Mouse (Mus musculus): ENCODE measurements at regions not wholly inside any gene's neighbourhood (a gene's known extent, or its start where the extent isn't known, plus 50 kb on each side); places are given as distances from the start of the nearest gene placed in this dataset.

DNA sequence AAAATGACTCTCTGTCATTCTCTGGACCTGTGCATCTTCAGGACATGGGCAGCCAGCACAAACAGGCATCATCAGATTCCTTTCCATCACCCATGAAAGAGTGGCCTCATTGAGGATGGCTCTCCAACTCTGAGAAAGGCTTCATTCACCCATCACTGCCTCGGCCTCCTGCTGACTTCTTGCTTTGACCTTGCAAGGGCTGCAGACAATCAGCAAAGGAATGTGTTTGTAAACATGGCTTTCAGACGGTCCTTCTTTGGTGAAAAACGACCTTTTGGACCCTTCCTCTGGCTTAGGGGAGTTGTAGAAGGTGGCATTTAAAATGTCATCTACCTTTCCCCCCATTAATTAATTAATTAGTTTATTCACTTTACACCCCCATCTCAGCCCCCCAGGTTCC is 134.3 kb downstream of the Moxd1 start:
- Histone ChIP-seq H3K4me1 (ENCODE audit: control insufficient read depth, insufficient read depth, low read length) (no peaks in the 10 kb centered on the region), H3K4me2 (replicated peaks; ENCODE audit: low read depth, low read length) (no peak overlapping the region), H3K4me3 (ENCODE audit: low read length) (no peak overlapping the region), H3K27me3 (ENCODE audit: control insufficient read depth, insufficient read depth, low read length) (no peaks in the 10 kb centered on the region), H3K36me3 (ENCODE audit: control insufficient read depth, insufficient read depth, low read length) (no peaks in the 10 kb centered on the region), H3K27ac (ENCODE audit: low read depth, low read length) (no peak overlapping the region), H3K9me3 (ENCODE audit: control insufficient read depth, low read length) (no peaks in the 10 kb centered on the region), H3K9ac (ENCODE audit: low read depth, low read length) (no peak overlapping the region)
- ATAC-seq (ENCODE audit: low FRiP score, low TSS enrichment): no peak
- WGBS: 9% methylated on average over 3 of the region's 3 CpGs

DNA sequence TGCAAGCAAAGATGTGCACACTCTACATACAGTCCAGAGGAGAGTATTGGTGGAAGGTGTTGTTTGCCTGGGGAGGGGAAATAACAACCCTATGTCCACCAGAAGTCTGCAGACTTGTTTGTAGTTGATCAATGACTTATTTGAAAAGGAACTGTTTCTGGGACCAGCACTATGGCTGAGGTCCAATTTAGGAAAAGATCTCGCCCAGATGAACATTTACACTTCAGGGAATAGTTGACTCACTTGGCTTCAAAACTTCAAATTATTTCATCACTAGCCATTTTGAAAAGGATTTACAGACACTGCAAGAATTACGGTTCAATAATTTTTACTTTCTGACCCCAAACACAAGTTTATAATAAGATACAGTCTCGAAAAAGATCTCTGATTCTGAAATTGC is 138.1 kb downstream of the Moxd1 start:
- ATAC-seq (ENCODE audit: low FRiP score, low TSS enrichment): no peak
- Histone ChIP-seq H3K4me1 (ENCODE audit: control insufficient read depth, insufficient read depth, low read length) (0 out of 2 replicates have a peak, but pooled peaks cover 4% of the 10 kb centered on the region), H3K27ac (ENCODE audit: low read depth, low read length) (no peak overlapping the region), H3K27me3 (ENCODE audit: control insufficient read depth, insufficient read depth, low read length) (no peaks in the 10 kb centered on the region), H3K9ac (ENCODE audit: low read depth, low read length) (no peak overlapping the region), H3K4me3 (ENCODE audit: low read length) (no peak overlapping the region), H3K9me3 (ENCODE audit: control insufficient read depth, low read length) (no peaks in the 10 kb centered on the region), H3K36me3 (ENCODE audit: control insufficient read depth, insufficient read depth, low read length) (no peaks in the 10 kb centered on the region), H3K4me2 (replicated peaks; ENCODE audit: low read depth, low read length) (no peak overlapping the region)
- WGBS: 84% methylated on average over 3 of the region's 3 CpGs

DNA sequence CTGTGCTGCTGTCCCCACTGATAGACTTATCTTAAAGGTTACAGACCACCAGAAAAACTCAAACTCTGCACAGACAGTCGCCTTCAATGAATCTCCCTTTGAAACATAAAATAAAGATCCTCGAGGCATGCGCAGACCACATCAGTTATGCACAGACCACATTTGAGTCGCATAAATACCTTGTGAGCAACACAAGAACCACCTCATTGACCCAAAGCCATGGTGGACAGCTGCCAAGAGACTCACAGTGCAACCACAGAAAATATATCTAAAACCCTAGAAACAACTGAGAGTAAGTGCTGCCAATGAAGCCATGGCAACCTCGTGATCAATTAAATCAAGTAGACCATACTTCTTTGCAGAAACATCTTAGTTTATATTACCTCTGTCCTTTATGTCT is 142.1 kb downstream of the Moxd1 start:
- no peaks in the 10 kb centered on the region for H3K9me3 ChIP-seq (ENCODE audit: control insufficient read depth, low read length)
- no peak overlapping the region for H3K4me3 ChIP-seq (ENCODE audit: low read length)
- H3K36me3 ChIP-seq (ENCODE audit: control insufficient read depth, insufficient read depth, low read length): no peaks in the 10 kb centered on the region
- H3K4me1 ChIP-seq (ENCODE audit: control insufficient read depth, insufficient read depth, low read length): 0 out of 2 replicates have a peak, but pooled peaks cover 4% of the 10 kb centered on the region
- WGBS: 58% methylated on average over 5 of the region's 5 CpGs
- no peak overlapping the region for H3K9ac ChIP-seq (ENCODE audit: low read depth, low read length)
- no peak for ATAC-seq (ENCODE audit: low FRiP score, low TSS enrichment)
- H3K27me3 ChIP-seq (ENCODE audit: control insufficient read depth, insufficient read depth, low read length): no peaks in the 10 kb centered on the region
- no peak overlapping the region for H3K4me2 ChIP-seq (replicated peaks; ENCODE audit: low read depth, low read length)
- no peak overlapping the region for H3K27ac ChIP-seq (ENCODE audit: low read depth, low read length)

DNA sequence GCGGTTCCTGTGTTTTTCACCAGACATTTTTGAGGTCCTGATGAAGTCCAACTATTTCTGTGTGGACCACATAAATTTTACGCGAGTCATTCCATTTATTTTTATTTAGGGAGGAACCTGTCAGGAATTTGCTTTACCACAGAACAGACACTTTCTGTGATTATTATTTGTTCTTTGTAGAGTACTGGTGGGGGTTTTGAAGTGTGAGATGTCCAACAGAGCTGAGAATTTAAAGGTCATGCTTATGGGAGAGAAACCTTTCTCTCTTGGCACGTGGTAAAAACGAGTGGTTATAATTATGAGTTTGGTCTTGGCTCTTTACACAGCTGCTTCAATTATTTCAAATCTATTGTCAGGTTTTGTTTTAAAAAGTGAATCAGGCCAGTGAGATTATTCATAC is 143.7 kb downstream of the Moxd1 start:
- H3K4me2 ChIP-seq (replicated peaks; ENCODE audit: low read depth, low read length): no peak overlapping the region
- no peak for ATAC-seq (ENCODE audit: low FRiP score, low TSS enrichment)
- H3K4me1 ChIP-seq (ENCODE audit: control insufficient read depth, insufficient read depth, low read length): 0 out of 2 replicates have a peak, but pooled peaks cover 4% of the 10 kb centered on the region
- H3K4me3 ChIP-seq (ENCODE audit: low read length): no peak overlapping the region
- WGBS: 62% methylated on average over 5 of the region's 5 CpGs
- no peaks in the 10 kb centered on the region for H3K9me3 ChIP-seq (ENCODE audit: control insufficient read depth, low read length)
- H3K27me3 ChIP-seq (ENCODE audit: control insufficient read depth, insufficient read depth, low read length): no peaks in the 10 kb centered on the region
- H3K36me3 ChIP-seq (ENCODE audit: control insufficient read depth, insufficient read depth, low read length): no peaks in the 10 kb centered on the region
- H3K9ac ChIP-seq (ENCODE audit: low read depth, low read length): no peak overlapping the region
- no peak overlapping the region for H3K27ac ChIP-seq (ENCODE audit: low read depth, low read length)

DNA sequence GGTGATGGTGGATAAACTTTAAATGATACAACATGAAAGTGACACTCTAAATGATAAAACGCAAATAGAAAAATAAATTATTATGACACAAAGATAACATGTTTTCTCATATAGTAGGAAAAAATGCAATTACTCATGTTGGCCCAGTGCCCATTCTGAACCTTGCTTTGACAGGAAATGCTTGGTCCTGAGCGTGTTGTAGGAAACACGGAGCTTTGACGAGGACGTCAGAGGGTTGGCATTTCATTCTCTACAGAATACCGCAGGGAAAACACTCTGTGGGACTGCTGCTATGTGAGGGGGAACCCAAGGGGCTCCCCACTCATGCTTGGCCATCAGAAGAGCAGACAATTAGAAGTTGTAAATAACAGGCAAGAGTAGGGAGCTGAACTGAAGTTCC is 150.6 kb downstream of the Moxd1 start:
- Histone ChIP-seq H3K4me2 (replicated peaks; ENCODE audit: low read depth, low read length) (no peak overlapping the region), H3K27me3 (ENCODE audit: control insufficient read depth, insufficient read depth, low read length) (no peaks in the 10 kb centered on the region), H3K27ac (ENCODE audit: low read depth, low read length) (no peak overlapping the region), H3K9me3 (ENCODE audit: control insufficient read depth, low read length) (no peaks in the 10 kb centered on the region), H3K4me3 (ENCODE audit: low read length) (no peak overlapping the region), H3K4me1 (ENCODE audit: control insufficient read depth, insufficient read depth, low read length) (0 out of 2 replicates have a peak, but pooled peaks cover 3% of the 10 kb centered on the region), H3K36me3 (ENCODE audit: control insufficient read depth, insufficient read depth, low read length) (no peaks in the 10 kb centered on the region), H3K9ac (ENCODE audit: low read depth, low read length) (no peak overlapping the region)
- peak; percentile 49 for ATAC-seq (ENCODE audit: low FRiP score, low TSS enrichment)
- WGBS: 45% methylated on average over 6 of the region's 6 CpGs

DNA sequence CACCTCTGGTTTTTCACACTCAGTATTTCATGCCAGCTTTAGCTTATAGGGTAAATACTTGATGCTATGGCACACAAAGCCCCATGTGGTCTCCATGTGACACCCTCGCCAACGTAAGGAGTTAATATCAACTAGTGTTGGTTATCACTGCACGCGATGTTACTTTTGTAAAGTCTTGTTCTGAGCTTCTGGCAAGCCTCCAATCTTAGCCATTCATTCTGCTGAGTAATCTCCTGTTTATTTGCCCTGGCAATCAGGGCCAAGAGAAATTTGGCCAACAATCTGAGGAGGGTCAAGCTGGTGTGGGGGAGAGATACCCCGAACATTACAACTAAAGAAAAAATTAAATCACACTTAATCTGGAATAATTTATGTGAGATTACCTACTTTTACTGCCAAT is 156.0 kb downstream of the Moxd1 start:
- no peak overlapping the region for H3K4me3 ChIP-seq (ENCODE audit: low read length)
- ATAC-seq (ENCODE audit: low FRiP score, low TSS enrichment): no peak
- H3K27ac ChIP-seq (ENCODE audit: low read depth, low read length): no peak overlapping the region
- H3K9me3 ChIP-seq (ENCODE audit: control insufficient read depth, low read length): no peaks in the 10 kb centered on the region
- H3K4me2 ChIP-seq (replicated peaks; ENCODE audit: low read depth, low read length): no peak overlapping the region
- no peaks in the 10 kb centered on the region for H3K36me3 ChIP-seq (ENCODE audit: control insufficient read depth, insufficient read depth, low read length)
- H3K9ac ChIP-seq (ENCODE audit: low read depth, low read length): no peak overlapping the region
- WGBS: 68% methylated on average over 5 of the region's 5 CpGs
- H3K27me3 ChIP-seq (ENCODE audit: control insufficient read depth, insufficient read depth, low read length): no peaks in the 10 kb centered on the region
- 0 out of 2 replicates have a peak, but pooled peaks cover 5% of the 10 kb centered on the region for H3K4me1 ChIP-seq (ENCODE audit: control insufficient read depth, insufficient read depth, low read length)

DNA sequence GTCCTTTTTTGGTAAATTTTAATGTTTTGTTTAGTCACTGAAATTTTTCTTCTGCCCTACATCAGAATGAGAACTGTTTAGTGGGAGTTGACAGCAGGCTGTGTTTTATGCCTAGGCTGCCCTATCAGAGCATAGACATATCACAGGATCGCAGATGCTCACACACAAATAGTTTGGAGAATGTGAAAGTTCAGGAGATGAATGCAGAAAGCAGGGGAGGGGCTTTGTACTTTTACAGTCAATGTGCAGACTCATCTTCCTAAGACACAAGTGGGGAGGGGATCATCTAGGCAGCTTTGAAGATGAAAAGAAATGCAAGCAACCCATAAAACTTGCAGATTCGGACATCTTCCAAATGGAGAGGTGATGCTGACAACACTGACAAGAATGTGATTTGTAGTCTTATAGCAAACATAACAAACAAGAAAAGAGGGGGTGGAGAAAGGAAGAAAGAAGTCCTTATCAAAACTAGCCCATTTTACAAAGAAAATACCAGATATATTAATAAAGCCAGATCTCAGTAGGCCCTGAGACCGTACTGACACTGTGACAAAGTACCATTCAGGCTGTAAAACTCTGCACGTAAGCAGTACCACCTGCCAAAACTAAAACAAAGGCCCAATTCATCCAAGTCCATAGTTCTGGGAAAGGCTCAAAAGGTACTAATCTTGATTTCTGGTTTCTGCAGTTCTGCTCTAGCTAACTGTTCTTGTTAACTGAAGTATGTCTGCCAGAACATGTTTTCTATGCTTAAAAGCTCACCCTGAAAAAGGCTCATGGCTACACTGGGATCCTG is 157.4 kb downstream of the Moxd1 start:
- Histone ChIP-seq H3K4me2 (replicated peaks; ENCODE audit: low read depth, low read length) (no peak overlapping the region), H3K27me3 (ENCODE audit: control insufficient read depth, insufficient read depth, low read length) (no peaks in the 10 kb centered on the region), H3K9me3 (ENCODE audit: control insufficient read depth, low read length) (no peaks in the 10 kb centered on the region), H3K27ac (ENCODE audit: low read depth, low read length) (peak overlapping the region; percentile 30; the same call in 1 of the 2 replicates), H3K36me3 (ENCODE audit: control insufficient read depth, insufficient read depth, low read length) (no peaks in the 10 kb centered on the region), H3K4me3 (ENCODE audit: low read length) (no peak overlapping the region), H3K4me1 (ENCODE audit: control insufficient read depth, insufficient read depth, low read length) (0 out of 2 replicates have a peak, but pooled peaks cover 3% of the 10 kb centered on the region), H3K9ac (ENCODE audit: low read depth, low read length) (no peak overlapping the region)
- ATAC-seq (ENCODE audit: low FRiP score, low TSS enrichment): no peak
- WGBS: 47% methylated on average over 4 of the region's 4 CpGs

DNA sequence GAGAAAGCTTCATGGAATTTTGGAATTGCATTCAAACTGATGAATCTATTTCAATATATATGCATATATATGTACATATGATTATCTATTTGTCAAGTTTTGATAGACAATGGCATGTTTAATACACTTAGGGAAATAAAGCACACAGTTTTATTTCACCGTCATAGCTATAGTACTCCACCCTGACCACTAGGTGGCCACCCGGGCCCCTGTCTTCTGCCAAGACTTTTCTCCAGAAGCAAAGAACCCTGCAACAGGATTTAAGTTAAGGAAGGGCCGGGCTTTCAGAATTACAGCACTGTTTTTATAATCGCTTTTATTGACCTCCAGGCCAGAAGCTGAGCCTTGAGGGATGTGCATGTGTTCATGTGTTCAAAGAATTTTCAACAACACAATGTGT is 158.6 kb downstream of the Moxd1 start:
- no peak for ATAC-seq (ENCODE audit: low FRiP score, low TSS enrichment)
- H3K9ac ChIP-seq (ENCODE audit: low read depth, low read length): no peak overlapping the region
- no peaks in the 10 kb centered on the region for H3K9me3 ChIP-seq (ENCODE audit: control insufficient read depth, low read length)
- WGBS: 34% methylated on average over 4 of the region's 4 CpGs
- H3K4me2 ChIP-seq (replicated peaks; ENCODE audit: low read depth, low read length): no peak overlapping the region
- no peak overlapping the region for H3K27ac ChIP-seq (ENCODE audit: low read depth, low read length)
- H3K4me3 ChIP-seq (ENCODE audit: low read length): no peak overlapping the region
- no peaks in the 10 kb centered on the region for H3K36me3 ChIP-seq (ENCODE audit: control insufficient read depth, insufficient read depth, low read length)
- no peaks in the 10 kb centered on the region for H3K27me3 ChIP-seq (ENCODE audit: control insufficient read depth, insufficient read depth, low read length)
- 0 out of 2 replicates have a peak, but pooled peaks cover 3% of the 10 kb centered on the region for H3K4me1 ChIP-seq (ENCODE audit: control insufficient read depth, insufficient read depth, low read length)

DNA sequence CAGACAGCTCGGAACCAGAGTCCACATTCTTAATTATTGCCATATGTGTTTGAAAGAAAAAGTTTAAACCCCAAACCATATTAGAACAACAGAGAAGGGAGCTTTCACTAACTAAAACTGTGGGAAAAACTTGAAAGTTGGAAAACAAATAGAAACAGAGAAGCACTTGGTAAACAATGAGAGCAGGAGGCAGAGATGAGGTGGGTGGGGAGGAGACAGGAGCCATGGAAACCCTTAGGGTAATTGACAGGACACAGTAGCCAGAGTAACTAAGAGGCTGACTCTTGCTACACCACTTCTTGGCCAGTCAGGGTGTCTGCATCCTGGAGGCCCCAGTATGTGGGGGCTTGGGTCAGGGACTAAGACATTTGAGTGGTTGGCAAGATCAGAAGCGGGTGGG is 160.7 kb downstream of the Moxd1 start:
- 0 out of 2 replicates have a peak, but pooled peaks cover 3% of the 10 kb centered on the region for H3K4me1 ChIP-seq (ENCODE audit: control insufficient read depth, insufficient read depth, low read length)
- H3K27me3 ChIP-seq (ENCODE audit: control insufficient read depth, insufficient read depth, low read length): no peaks in the 10 kb centered on the region
- no peak overlapping the region for H3K4me3 ChIP-seq (ENCODE audit: low read length)
- 85% methylated on average over 2 of the region's 2 CpGs for WGBS
- no peak overlapping the region for H3K9ac ChIP-seq (ENCODE audit: low read depth, low read length)
- no peaks in the 10 kb centered on the region for H3K36me3 ChIP-seq (ENCODE audit: control insufficient read depth, insufficient read depth, low read length)
- ATAC-seq (ENCODE audit: low FRiP score, low TSS enrichment): no peak
- H3K4me2 ChIP-seq (replicated peaks; ENCODE audit: low read depth, low read length): no peak overlapping the region
- H3K27ac ChIP-seq (ENCODE audit: low read depth, low read length): no peak overlapping the region
- H3K9me3 ChIP-seq (ENCODE audit: control insufficient read depth, low read length): no peaks in the 10 kb centered on the region

All from kidney, embryonic 14.5 days (tissue).